Mouse (Mus musculus): ENCODE measurements at regions not wholly inside any gene's neighbourhood (a gene's known extent, or its start where the extent isn't known, plus 50 kb on each side); places are given as distances from the start of the nearest gene placed in this dataset.

GRCm38 (mm10) chr14:103939867-103940266 is 95.7 kb upstream of the Ednrb start:
- DNase-seq (ENCODE audit: low spot score) = no peak
- H3K4me3 ChIP-seq (ENCODE audit: low read depth, low read length) = no peak overlapping the region
- 0% methylated on average over 3 of the region's 3 CpGs for WGBS
- H3K27ac ChIP-seq (ENCODE audit: low read depth, low read length) = no peak overlapping the region
- 0 out of 2 replicates have a peak, but pooled peaks cover 2% of the 10 kb centered on the region for H3K4me1 ChIP-seq (replicated peaks; ENCODE audit: control insufficient read depth, insufficient read depth, low read length)
- H3K9ac ChIP-seq (ENCODE audit: low read length) = no peak overlapping the region
- H3K9me3 ChIP-seq (ENCODE audit: control insufficient read depth, low read length) = no peaks in the 10 kb centered on the region
- H3K27me3 ChIP-seq (ENCODE audit: control insufficient read depth, insufficient read depth, low read length) = no peaks in the 10 kb centered on the region
- no peak for ATAC-seq (replicated peaks; ENCODE audit: low FRiP score)
- no peaks in the 10 kb centered on the region for H3K36me3 ChIP-seq (ENCODE audit: control insufficient read depth, insufficient read depth, low read length)
- no peak overlapping the region for H3K4me2 ChIP-seq (ENCODE audit: low read depth, low read length, severe bottlenecking)

DNA sequence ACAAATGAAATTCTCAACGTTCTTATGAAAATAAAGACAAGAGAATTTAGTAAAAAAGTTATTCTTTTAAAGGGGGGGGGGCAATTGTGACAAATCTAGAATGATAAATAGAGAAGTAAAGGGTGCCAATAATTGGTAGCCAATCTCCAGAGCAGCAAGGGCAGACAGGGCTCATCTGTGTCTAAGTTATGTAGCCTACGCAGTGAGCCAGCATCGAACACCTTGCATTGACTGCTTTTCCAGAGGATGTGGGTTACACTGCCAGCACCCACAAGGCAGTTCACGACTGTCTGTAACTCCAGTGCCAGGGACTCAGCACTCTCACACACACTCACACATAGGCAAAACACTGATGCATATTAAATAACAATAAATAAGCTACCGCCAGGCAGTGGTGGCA is 94.7 kb upstream of the Ednrb start:
- Histone ChIP-seq H3K27me3 (ENCODE audit: control insufficient read depth, insufficient read depth, low read length) (no peaks in the 10 kb centered on the region), H3K27ac (ENCODE audit: low read depth, low read length) (no peak overlapping the region), H3K4me3 (ENCODE audit: low read depth, low read length) (no peak overlapping the region), H3K4me1 (replicated peaks; ENCODE audit: control insufficient read depth, insufficient read depth, low read length) (0 out of 2 replicates have a peak, but pooled peaks cover 2% of the 10 kb centered on the region), H3K36me3 (ENCODE audit: control insufficient read depth, insufficient read depth, low read length) (no peaks in the 10 kb centered on the region), H3K4me2 (ENCODE audit: low read depth, low read length, severe bottlenecking) (no peak overlapping the region), H3K9me3 (ENCODE audit: control insufficient read depth, low read length) (no peaks in the 10 kb centered on the region), H3K9ac (ENCODE audit: low read length) (no peak overlapping the region)
- no peak for DNase-seq (ENCODE audit: low spot score)
- ATAC-seq (replicated peaks; ENCODE audit: low FRiP score) = no peak
- 87% methylated on average over 5 of the region's 5 CpGs for WGBS

DNA sequence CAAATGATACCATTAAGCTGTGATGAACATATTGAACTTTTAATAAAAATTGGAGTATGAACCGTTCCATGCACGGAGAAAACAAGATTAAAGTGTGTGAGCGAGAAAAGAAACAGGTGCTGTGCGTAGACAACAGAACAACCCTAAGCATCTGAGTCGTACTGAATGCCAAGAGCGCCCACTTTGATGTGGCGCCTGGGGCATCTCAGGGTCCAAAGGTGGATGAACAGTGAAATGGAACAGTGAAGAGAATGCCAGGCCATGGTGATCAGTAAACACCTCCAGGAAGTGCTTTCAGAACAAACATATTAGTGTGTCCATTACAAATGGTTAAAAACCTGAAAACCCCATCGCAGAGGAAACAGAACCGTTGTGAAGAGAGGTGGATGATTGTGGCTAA is 94.0 kb upstream of the Ednrb start:
- H3K4me2 ChIP-seq (ENCODE audit: low read depth, low read length, severe bottlenecking) = no peak overlapping the region
- WGBS = 91% methylated on average over 9 of the region's 9 CpGs
- H3K27ac ChIP-seq (ENCODE audit: low read depth, low read length) = no peak overlapping the region
- H3K36me3 ChIP-seq (ENCODE audit: control insufficient read depth, insufficient read depth, low read length) = no peaks in the 10 kb centered on the region
- no peaks in the 10 kb centered on the region for H3K9me3 ChIP-seq (ENCODE audit: control insufficient read depth, low read length)
- DNase-seq (ENCODE audit: low spot score) (no peak), ATAC-seq (replicated peaks; ENCODE audit: low FRiP score) (no peak)
- no peak overlapping the region for H3K9ac ChIP-seq (ENCODE audit: low read length)
- H3K27me3 ChIP-seq (ENCODE audit: control insufficient read depth, insufficient read depth, low read length) = no peaks in the 10 kb centered on the region
- 0 out of 2 replicates have a peak, but pooled peaks cover 2% of the 10 kb centered on the region for H3K4me1 ChIP-seq (replicated peaks; ENCODE audit: control insufficient read depth, insufficient read depth, low read length)
- no peak overlapping the region for H3K4me3 ChIP-seq (ENCODE audit: low read depth, low read length)

- no peak overlapping the region for H3K4me2 ChIP-seq (ENCODE audit: low read depth, low read length, severe bottlenecking)
- DNase-seq (ENCODE audit: low spot score) = no peak
- no peak for ATAC-seq (replicated peaks; ENCODE audit: low FRiP score)
- no peak overlapping the region for H3K27ac ChIP-seq (ENCODE audit: low read depth, low read length)
- H3K4me1 ChIP-seq (replicated peaks; ENCODE audit: control insufficient read depth, insufficient read depth, low read length) = 0 out of 2 replicates have a peak, but pooled peaks cover 2% of the 10 kb centered on the region
- H3K9me3 ChIP-seq (ENCODE audit: control insufficient read depth, low read length) = no peaks in the 10 kb centered on the region
- no peak overlapping the region for H3K9ac ChIP-seq (ENCODE audit: low read length)
- no peak overlapping the region for H3K4me3 ChIP-seq (ENCODE audit: low read depth, low read length)
- H3K27me3 ChIP-seq (ENCODE audit: control insufficient read depth, insufficient read depth, low read length) = no peaks in the 10 kb centered on the region
- 93% methylated on average over 6 of the region's 6 CpGs for WGBS
- no peaks in the 10 kb centered on the region for H3K36me3 ChIP-seq (ENCODE audit: control insufficient read depth, insufficient read depth, low read length)
Measured at GRCm38 (mm10) chr14:103937700-103938099, 93.5 kb upstream of the Ednrb start.

DNA sequence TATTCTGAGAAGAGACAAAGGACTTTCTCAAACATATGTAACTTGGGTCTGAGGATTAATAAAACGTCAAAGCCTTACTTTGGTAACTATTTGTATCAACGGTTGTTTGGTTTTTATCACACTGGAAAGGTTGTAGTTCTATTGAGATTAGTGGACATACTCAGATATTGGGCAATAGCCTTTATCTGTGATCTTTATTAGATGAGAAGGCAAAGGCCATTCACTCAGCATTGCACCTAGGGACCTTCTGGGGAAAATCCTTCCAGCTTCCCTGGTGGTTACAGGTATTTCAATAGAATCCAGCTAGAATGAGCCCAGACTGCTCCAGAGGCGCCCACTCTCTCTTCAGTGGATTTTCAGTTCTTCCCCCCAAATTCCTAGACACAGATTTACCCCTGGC is 89.6 kb upstream of the Ednrb start:
- Histone ChIP-seq H3K27me3 (ENCODE audit: control insufficient read depth, insufficient read depth, low read length) (no peaks in the 10 kb centered on the region), H3K9ac (ENCODE audit: low read length) (no peak overlapping the region), H3K9me3 (ENCODE audit: control insufficient read depth, low read length) (no peaks in the 10 kb centered on the region), H3K4me3 (ENCODE audit: low read depth, low read length) (no peak overlapping the region), H3K27ac (ENCODE audit: low read depth, low read length) (no peak overlapping the region), H3K4me1 (replicated peaks; ENCODE audit: control insufficient read depth, insufficient read depth, low read length) (no peaks in the 10 kb centered on the region), H3K36me3 (ENCODE audit: control insufficient read depth, insufficient read depth, low read length) (no peaks in the 10 kb centered on the region), H3K4me2 (ENCODE audit: low read depth, low read length, severe bottlenecking) (no peak overlapping the region)
- ATAC-seq (replicated peaks; ENCODE audit: low FRiP score) = no peak
- WGBS = 87% methylated on average over 3 of the region's 3 CpGs
- no peak for DNase-seq (ENCODE audit: low spot score)

GRCm38 (mm10) chr14:103932170-103932569 is 88.0 kb upstream of the Ednrb start:
- no peaks in the 10 kb centered on the region for H3K9me3 ChIP-seq (ENCODE audit: control insufficient read depth, low read length)
- 87% methylated on average over 7 of the region's 7 CpGs for WGBS
- H3K4me2 ChIP-seq (ENCODE audit: low read depth, low read length, severe bottlenecking) = no peak overlapping the region
- H3K36me3 ChIP-seq (ENCODE audit: control insufficient read depth, insufficient read depth, low read length) = no peaks in the 10 kb centered on the region
- no peaks in the 10 kb centered on the region for H3K4me1 ChIP-seq (replicated peaks; ENCODE audit: control insufficient read depth, insufficient read depth, low read length)
- H3K4me3 ChIP-seq (ENCODE audit: low read depth, low read length) = no peak overlapping the region
- no peak for ATAC-seq (replicated peaks; ENCODE audit: low FRiP score)
- H3K9ac ChIP-seq (ENCODE audit: low read length) = no peak overlapping the region
- no peak overlapping the region for H3K27ac ChIP-seq (ENCODE audit: low read depth, low read length)
- no peak for DNase-seq (ENCODE audit: low spot score)
- no peaks in the 10 kb centered on the region for H3K27me3 ChIP-seq (ENCODE audit: control insufficient read depth, insufficient read depth, low read length)

GRCm38 (mm10) chr14:103929734-103930364 is 85.6 kb upstream of the Ednrb start:
- no peaks in the 10 kb centered on the region for H3K4me1 ChIP-seq (replicated peaks; ENCODE audit: control insufficient read depth, insufficient read depth, low read length)
- no peak for DNase-seq (ENCODE audit: low spot score)
- H3K9me3 ChIP-seq (ENCODE audit: control insufficient read depth, low read length) = no peaks in the 10 kb centered on the region
- no peak overlapping the region for H3K4me2 ChIP-seq (ENCODE audit: low read depth, low read length, severe bottlenecking)
- no peak for ATAC-seq (replicated peaks; ENCODE audit: low FRiP score)
- no peak overlapping the region for H3K9ac ChIP-seq (ENCODE audit: low read length)
- no peaks in the 10 kb centered on the region for H3K27me3 ChIP-seq (ENCODE audit: control insufficient read depth, insufficient read depth, low read length)
- no peak overlapping the region for H3K4me3 ChIP-seq (ENCODE audit: low read depth, low read length)
- 94% methylated on average over 11 of the region's 11 CpGs for WGBS
- H3K36me3 ChIP-seq (ENCODE audit: control insufficient read depth, insufficient read depth, low read length) = no peaks in the 10 kb centered on the region
- H3K27ac ChIP-seq (ENCODE audit: low read depth, low read length) = no peak overlapping the region

- Histone ChIP-seq H3K9me3 (ENCODE audit: control insufficient read depth, low read length) (no peaks in the 10 kb centered on the region), H3K27me3 (ENCODE audit: control insufficient read depth, insufficient read depth, low read length) (no peaks in the 10 kb centered on the region), H3K36me3 (ENCODE audit: control insufficient read depth, insufficient read depth, low read length) (no peaks in the 10 kb centered on the region), H3K27ac (ENCODE audit: low read depth, low read length) (no peak overlapping the region), H3K9ac (ENCODE audit: low read length) (no peak overlapping the region), H3K4me3 (ENCODE audit: low read depth, low read length) (no peak overlapping the region), H3K4me2 (ENCODE audit: low read depth, low read length, severe bottlenecking) (no peak overlapping the region), H3K4me1 (replicated peaks; ENCODE audit: control insufficient read depth, insufficient read depth, low read length) (no peaks in the 10 kb centered on the region)
- WGBS = 89% methylated on average over 6 of the region's 6 CpGs
- DNase-seq (ENCODE audit: low spot score) = no peak
- no peak for ATAC-seq (replicated peaks; ENCODE audit: low FRiP score)
Measured at GRCm38 (mm10) chr14:103929155-103929729, 85.0 kb upstream of the Ednrb start.

GRCm38 (mm10) chr14:103920169-103920568 is 76.0 kb upstream of the Ednrb start:
- DNase-seq (ENCODE audit: low spot score) (no peak), ATAC-seq (replicated peaks; ENCODE audit: low FRiP score) (no peak)
- Histone ChIP-seq H3K27ac (ENCODE audit: low read depth, low read length) (no peak overlapping the region), H3K4me2 (ENCODE audit: low read depth, low read length, severe bottlenecking) (no peak overlapping the region), H3K9me3 (ENCODE audit: control insufficient read depth, low read length) (no peaks in the 10 kb centered on the region), H3K27me3 (ENCODE audit: control insufficient read depth, insufficient read depth, low read length) (no peaks in the 10 kb centered on the region), H3K4me1 (replicated peaks; ENCODE audit: control insufficient read depth, insufficient read depth, low read length) (no peaks in the 10 kb centered on the region), H3K9ac (ENCODE audit: low read length) (no peak overlapping the region), H3K4me3 (ENCODE audit: low read depth, low read length) (no peak overlapping the region), H3K36me3 (ENCODE audit: control insufficient read depth, insufficient read depth, low read length) (no peaks in the 10 kb centered on the region)
- 73% methylated on average over 5 of the region's 5 CpGs for WGBS

Data from forebrain, embryonic 11.5 days (tissue).